Mouse (Mus musculus): ENCODE results near the gene Unc5b. TPM values are rescaled to one million over a fixed set of nuclear protein-coding genes. Genes with fewer than 3 reads are reported as not detected.
A peak's percentile ranks its signal among the peaks of the same experiment; 100 is the strongest.

The Unc5b gene
- total and polyA plus RNA-seq, 2 experiments from 2014 or later, result 4.9 to 50.5 TPM

DNA sequence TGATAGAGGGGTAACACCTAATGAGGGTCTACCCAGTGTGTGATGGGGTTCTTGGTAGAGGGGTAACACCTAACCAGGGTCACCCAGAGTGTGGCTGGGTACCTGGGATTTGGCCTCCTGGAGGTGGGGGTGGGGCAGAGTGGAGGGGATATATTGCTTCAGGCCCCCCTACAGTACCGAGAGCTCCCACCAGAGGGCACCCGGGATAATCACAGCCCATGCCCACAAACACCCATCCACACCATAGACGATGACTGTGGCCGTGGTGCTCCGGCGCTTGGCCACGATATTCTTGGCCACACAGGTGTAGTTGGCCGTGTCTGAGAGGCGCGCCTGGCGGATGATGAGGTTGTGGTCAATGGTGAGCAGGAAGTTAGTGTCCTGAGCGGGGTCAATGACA lies 52.8 kb downstream of the Unc5b start:
- 71% methylated on average over 12 of the region's 12 CpGs for WGBS

DNA sequence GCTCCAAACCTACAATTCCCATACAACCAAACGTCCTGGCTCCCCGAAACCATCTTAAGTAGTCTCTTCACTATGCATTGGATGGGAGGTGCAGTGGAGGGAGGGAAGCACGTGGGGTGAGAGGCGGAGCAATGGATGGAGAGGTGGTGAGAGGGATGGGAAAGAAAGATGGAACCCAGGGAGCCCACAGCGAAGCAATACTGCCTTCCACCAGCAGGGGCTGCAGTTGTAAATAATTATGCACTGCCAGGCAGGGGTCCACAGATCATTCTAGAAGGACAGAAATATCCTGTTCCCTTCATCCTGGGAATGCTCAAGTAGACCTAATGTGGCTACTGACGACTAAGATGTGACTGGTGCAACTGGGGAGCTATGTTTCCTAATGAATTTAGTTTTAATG lies 55.9 kb downstream of the Unc5b start:
- no peak for ATAC-seq (ENCODE audit: insufficient read depth, low read depth)
- Histone ChIP-seq H3K9me3 (replicated peaks; ENCODE audit: control insufficient read depth, low read length) (no peaks in the 10 kb centered on the region), H3K4me1 (ENCODE audit: control insufficient read depth, insufficient read depth) (no peaks in the 10 kb centered on the region), H3K9ac (replicated peaks; ENCODE audit: low read depth, low read length) (no peak overlapping the region), H3K4me3 (ENCODE audit: low read depth, low read length) (no peak overlapping the region), H3K36me3 (replicated peaks; ENCODE audit: control insufficient read depth, insufficient read depth, low read length) (peaks cover 55% of the 10 kb centered on the region), H3K27me3 (ENCODE audit: control insufficient read depth, insufficient read depth, low read length) (no peaks in the 10 kb centered on the region), H3K27ac (ENCODE audit: low read depth) (no peak overlapping the region), H3K4me2 (ENCODE audit: low read depth, low read length) (no peak overlapping the region)
- no peak for DNase-seq (ENCODE audit: low spot score)
- 80% methylated on average over 6 of the region's 6 CpGs for WGBS
- TF ChIP-seq CTCF (IDR thresholded peaks at IDR 0.05; ENCODE audit: low read depth) (peak; percentile 49), EP300 (IDR thresholded peaks at IDR 0.05; ENCODE audit: low read depth) (no peak)

More for the DNA sequence above, 52.8 kb downstream of the Unc5b start:
- H3K9me3 ChIP-seq (replicated peaks; ENCODE audit: control insufficient read depth, low read length), result no peaks in the 10 kb centered on the region
- no peak overlapping the region for H3K27ac ChIP-seq (ENCODE audit: low read depth)
- DNase-seq (ENCODE audit: low spot score) (no peak), ATAC-seq (ENCODE audit: insufficient read depth, low read depth) (peak; percentile 27; the same call in 1 of the 2 replicates)
- H3K27me3 ChIP-seq (ENCODE audit: control insufficient read depth, insufficient read depth, low read length), result no peaks in the 10 kb centered on the region
- H3K9ac ChIP-seq (replicated peaks; ENCODE audit: low read depth, low read length), result no peak overlapping the region
- TF ChIP-seq EP300 (IDR thresholded peaks at IDR 0.05; ENCODE audit: low read depth), result no peak
- peak; percentile 65 for TF ChIP-seq CTCF (IDR thresholded peaks at IDR 0.05; ENCODE audit: low read depth)
- no peaks in the 10 kb centered on the region for H3K4me1 ChIP-seq (ENCODE audit: control insufficient read depth, insufficient read depth)
- peaks cover 33% of the 10 kb centered on the region for H3K36me3 ChIP-seq (replicated peaks; ENCODE audit: control insufficient read depth, insufficient read depth, low read length)
- no peak overlapping the region for H3K4me2 ChIP-seq (ENCODE audit: low read depth, low read length)
- no peak overlapping the region for H3K4me3 ChIP-seq (ENCODE audit: low read depth, low read length)

DNA sequence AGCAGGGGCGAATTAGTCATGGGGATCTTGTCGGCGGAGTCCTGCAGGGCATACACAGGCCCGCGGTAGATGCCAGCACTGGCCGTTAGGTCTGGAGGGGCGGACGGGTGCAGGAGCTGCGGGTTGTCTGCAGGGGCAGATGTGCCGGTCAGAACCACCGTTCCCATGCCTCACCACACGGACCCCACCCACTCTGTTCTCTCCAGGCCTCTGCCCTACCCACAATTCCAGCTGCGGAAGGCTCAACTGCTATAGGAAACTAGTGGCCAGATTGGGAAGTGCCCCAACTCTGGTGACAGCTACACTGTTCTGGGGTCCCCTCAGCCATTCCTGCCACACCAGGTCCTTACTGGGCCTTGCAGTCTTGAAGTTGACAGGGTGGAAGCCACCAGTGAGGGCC lies 56.8 kb downstream of the Unc5b start:
- TF ChIP-seq CTCF (IDR thresholded peaks at IDR 0.05; ENCODE audit: low read depth) (no peak), EP300 (IDR thresholded peaks at IDR 0.05; ENCODE audit: low read depth) (no peak)
- Histone ChIP-seq H3K9me3 (replicated peaks; ENCODE audit: control insufficient read depth, low read length) (no peaks in the 10 kb centered on the region), H3K27me3 (ENCODE audit: control insufficient read depth, insufficient read depth, low read length) (no peaks in the 10 kb centered on the region), H3K4me3 (ENCODE audit: low read depth, low read length) (no peak overlapping the region), H3K9ac (replicated peaks; ENCODE audit: low read depth, low read length) (no peak overlapping the region), H3K4me1 (ENCODE audit: control insufficient read depth, insufficient read depth) (no peaks in the 10 kb centered on the region), H3K4me2 (ENCODE audit: low read depth, low read length) (no peak overlapping the region), H3K27ac (ENCODE audit: low read depth) (no peak overlapping the region), H3K36me3 (replicated peaks; ENCODE audit: control insufficient read depth, insufficient read depth, low read length) (peaks cover 61% of the 10 kb centered on the region)
- ATAC-seq (ENCODE audit: insufficient read depth, low read depth), result no peak
- no peak for DNase-seq (ENCODE audit: low spot score)
- 92% methylated on average over 13 of the region's 13 CpGs for WGBS

DNA sequence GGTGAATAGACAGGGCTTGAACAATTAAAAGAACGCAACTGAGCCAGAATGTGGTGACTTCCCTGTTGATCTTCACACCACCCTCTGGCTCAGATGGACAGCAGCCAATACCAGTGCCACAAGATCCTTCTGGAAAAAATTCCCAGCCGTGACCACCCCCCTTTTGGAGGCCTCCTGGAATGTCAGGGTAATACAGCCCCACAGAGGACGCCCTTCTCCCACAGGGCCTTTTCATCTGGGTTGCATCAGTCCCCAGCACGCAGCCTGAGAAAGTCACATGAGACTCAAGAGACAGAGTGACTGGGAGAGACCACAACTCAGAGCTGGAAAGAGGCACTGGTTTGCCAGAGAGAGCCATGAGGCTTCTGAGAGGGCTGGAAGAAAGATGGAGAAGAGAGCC lies 60.5 kb downstream of the Unc5b start:
- H3K4me1 ChIP-seq (ENCODE audit: control insufficient read depth, insufficient read depth), result no peaks in the 10 kb centered on the region
- H3K9me3 ChIP-seq (replicated peaks; ENCODE audit: control insufficient read depth, low read length), result no peaks in the 10 kb centered on the region
- DNase-seq (ENCODE audit: low spot score), result no peak
- H3K36me3 ChIP-seq (replicated peaks; ENCODE audit: control insufficient read depth, insufficient read depth, low read length), result peaks cover 56% of the 10 kb centered on the region
- no peak overlapping the region for H3K4me2 ChIP-seq (ENCODE audit: low read depth, low read length)
- ATAC-seq (ENCODE audit: insufficient read depth, low read depth), result no peak
- TF ChIP-seq CTCF (IDR thresholded peaks at IDR 0.05; ENCODE audit: low read depth) (no peak), EP300 (IDR thresholded peaks at IDR 0.05; ENCODE audit: low read depth) (no peak)
- no peaks in the 10 kb centered on the region for H3K27me3 ChIP-seq (ENCODE audit: control insufficient read depth, insufficient read depth, low read length)
- H3K27ac ChIP-seq (ENCODE audit: low read depth), result no peak overlapping the region
- 0 out of 2 replicates have a peak overlapping the region, but pooled peaks have one; percentile 7 for H3K9ac ChIP-seq (replicated peaks; ENCODE audit: low read depth, low read length)
- 35% methylated on average over 4 of the region's 4 CpGs for WGBS
- no peak overlapping the region for H3K4me3 ChIP-seq (ENCODE audit: low read depth, low read length)

DNA sequence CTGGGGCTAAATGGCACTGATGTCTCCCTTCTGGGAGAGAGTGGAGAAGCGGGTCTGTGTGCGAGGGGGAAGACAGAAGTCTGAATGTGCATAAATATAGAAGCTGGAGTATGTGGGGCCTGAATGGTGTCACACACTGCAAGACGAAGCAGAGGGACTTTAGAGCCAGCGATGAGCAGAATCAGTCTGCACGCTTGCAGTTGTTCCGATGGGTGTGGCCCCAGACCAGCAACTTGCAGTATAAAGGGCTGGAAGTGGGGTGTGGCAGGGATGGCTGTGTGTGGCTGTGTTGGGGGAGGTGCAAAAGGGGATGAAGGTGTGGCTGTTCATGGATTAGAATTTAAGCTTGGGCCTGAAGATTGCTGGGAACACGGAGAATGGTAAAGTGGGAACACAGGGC lies 62.8 kb downstream of the Unc5b start:
- no peak for ATAC-seq (ENCODE audit: insufficient read depth, low read depth)

DNA sequence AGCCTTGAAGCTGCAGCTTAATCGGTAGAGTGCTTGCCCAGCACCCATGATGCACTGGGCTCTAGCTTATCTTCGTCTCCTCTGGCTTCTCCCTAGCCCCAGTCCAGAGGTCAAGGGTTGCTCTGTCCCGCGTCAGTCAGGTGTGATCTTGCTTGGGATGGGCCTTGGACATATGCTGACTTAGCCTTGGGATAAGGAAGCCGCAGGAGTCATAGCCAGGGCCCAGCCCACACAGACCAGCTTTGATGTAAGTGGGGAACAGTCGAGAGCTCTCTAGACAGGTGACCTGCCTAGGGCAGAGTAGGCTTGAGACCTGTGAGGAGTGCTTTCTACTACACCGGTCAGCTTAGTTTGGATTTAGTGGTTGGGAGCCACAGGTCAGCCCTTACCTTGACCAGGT lies 64.0 kb downstream of the Unc5b start:
- no peak overlapping the region for H3K4me2 ChIP-seq (ENCODE audit: low read depth, low read length)
- WGBS, result 72% methylated on average over 7 of the region's 7 CpGs
- DNase-seq (ENCODE audit: low spot score) (no peak), ATAC-seq (ENCODE audit: insufficient read depth, low read depth) (no peak)
- H3K27ac ChIP-seq (ENCODE audit: low read depth), result no peak overlapping the region
- TF ChIP-seq EP300 (IDR thresholded peaks at IDR 0.05; ENCODE audit: low read depth), result no peak
- no peak for TF ChIP-seq CTCF (IDR thresholded peaks at IDR 0.05; ENCODE audit: low read depth)
- no peaks in the 10 kb centered on the region for H3K4me1 ChIP-seq (ENCODE audit: control insufficient read depth, insufficient read depth)
- H3K9ac ChIP-seq (replicated peaks; ENCODE audit: low read depth, low read length), result no peak overlapping the region
- peaks cover 41% of the 10 kb centered on the region for H3K36me3 ChIP-seq (replicated peaks; ENCODE audit: control insufficient read depth, insufficient read depth, low read length)
- no peaks in the 10 kb centered on the region for H3K9me3 ChIP-seq (replicated peaks; ENCODE audit: control insufficient read depth, low read length)
- no peaks in the 10 kb centered on the region for H3K27me3 ChIP-seq (ENCODE audit: control insufficient read depth, insufficient read depth, low read length)
- no peak overlapping the region for H3K4me3 ChIP-seq (ENCODE audit: low read depth, low read length)

More for the DNA sequence above, 62.8 kb downstream of the Unc5b start:
- TF ChIP-seq EP300 (IDR thresholded peaks at IDR 0.05; ENCODE audit: low read depth) (no peak), CTCF (IDR thresholded peaks at IDR 0.05; ENCODE audit: low read depth) (no peak)
- no peaks in the 10 kb centered on the region for H3K9me3 ChIP-seq (replicated peaks; ENCODE audit: control insufficient read depth, low read length)
- H3K36me3 ChIP-seq (replicated peaks; ENCODE audit: control insufficient read depth, insufficient read depth, low read length), result peaks cover 52% of the 10 kb centered on the region
- no peaks in the 10 kb centered on the region for H3K27me3 ChIP-seq (ENCODE audit: control insufficient read depth, insufficient read depth, low read length)
- H3K9ac ChIP-seq (replicated peaks; ENCODE audit: low read depth, low read length), result no peak overlapping the region
- DNase-seq (ENCODE audit: low spot score), result no peak
- 75% methylated on average over 7 of the region's 7 CpGs for WGBS
- H3K27ac ChIP-seq (ENCODE audit: low read depth), result no peak overlapping the region
- no peaks in the 10 kb centered on the region for H3K4me1 ChIP-seq (ENCODE audit: control insufficient read depth, insufficient read depth)
- no peak overlapping the region for H3K4me2 ChIP-seq (ENCODE audit: low read depth, low read length)
- H3K4me3 ChIP-seq (ENCODE audit: low read depth, low read length), result no peak overlapping the region

All from heart, postnatal 0 days (tissue).